Mouse (Mus musculus) hindbrain, embryonic 14.5 days (tissue): ENCODE results near the gene Spc24. TPM values are rescaled to one million over a fixed set of nuclear protein-coding genes. Genes with fewer than 3 reads are reported as not detected.
A peak's percentile ranks its signal among the peaks of the same experiment; 100 is the strongest.

Experiments
- ATAC-seq: fragments of 200-750 bp; cut with Nextera tagmentation; 2 replicates; pipeline ENCODE4 v1.8.0; 2017; ENCODE audit warnings: moderate number of reproducible peaks, mild to moderate bottlenecking, moderate TSS enrichment, moderate library complexity; ENCODE audit not compliant: low FRiP score
- DNase-seq: peaks from one replicate; pipeline ENCODE4 v3.0.0-alpha.2; 2015; ENCODE audit warnings: low spot score
- H3K27ac ChIP-seq: fragments of 300-500 bp; sonication (generic); 2 replicates; pipeline ENCODE4 v1.5.1; 2014; ENCODE audit warnings: mild to moderate bottlenecking, moderate library complexity
- H3K27me3 ChIP-seq: fragments of 300-500 bp; sonication (generic); 2 replicates; pipeline ENCODE4 v1.6.1; 2014; ENCODE audit warnings: mild to moderate bottlenecking, low read length, mixed read lengths; ENCODE audit not compliant: control insufficient read depth, insufficient read depth
- H3K36me3 ChIP-seq: fragments of 300-500 bp; sonication (generic); replicated peaks from 2 replicates; pipeline ENCODE4 v1.6.1; 2014; ENCODE audit not compliant: control insufficient read depth, insufficient read depth
- H3K4me1 ChIP-seq: fragments of 300-500 bp; sonication (generic); replicated peaks from 2 replicates; pipeline ENCODE4 v1.6.1; 2014; ENCODE audit warnings: antibody characterized with exemption, low read length, mixed read lengths; ENCODE audit not compliant: control insufficient read depth, insufficient read depth
- H3K4me2 ChIP-seq: fragments of 300-500 bp; sonication (generic); replicated peaks from 2 replicates; pipeline ENCODE4 v1.6.1; 2014; ENCODE audit warnings: mild to moderate bottlenecking, moderate library complexity
- H3K4me3 ChIP-seq: fragments of 300-500 bp; sonication (generic); replicated peaks from 2 replicates; pipeline ENCODE4 v1.5.1; 2014; ENCODE audit warnings: mild to moderate bottlenecking, low read length
- H3K9ac ChIP-seq: fragments of 300-500 bp; sonication (generic); 2 replicates; pipeline ENCODE4 v1.6.1; 2014
- H3K9me3 ChIP-seq: fragments of 300-500 bp; sonication (generic); 2 replicates; pipeline ENCODE4 v1.6.1; 2016; ENCODE audit warnings: low read length; ENCODE audit not compliant: control insufficient read depth
- WGBS: fragments of 180-500 bp; shearing (Covaris S2); extraction: QIAGEN DNeasy Blood & Tissue Kit; methylation state at CpG from one replicate; pipeline ENCODE4 v1.1.7; 2014; 5-methylcytosine and 5-hydroxymethylcytosine counted together
- polyA plus RNA-seq: library from polyadenylated mRNA; unstranded; fragments of >200 nt; fragmentation: Nextera tagmentation; extraction: Ambion mirVana; gene quantifications from 2 replicates; pipeline ENCODE4 v1.2.1, GENCODE M21; 2014

Gene Spc24
- polyA plus RNA-seq, 1 experiment from 2014 or later: 18.7 TPM

- Histone ChIP-seq H3K9me3 (no peaks in the 10 kb centered on the region), H3K4me1 (peaks cover 19% of the 10 kb centered on the region), H3K4me2 (peak overlapping the region; percentile 71), H3K9ac (peak overlapping the region; percentile 16; the same call in 1 of the 2 replicates), H3K27ac (peak overlapping the region; percentile 7; the same call in 1 of the 2 replicates), H3K36me3 (0 out of 2 replicates have a peak, but pooled peaks cover 6% of the 10 kb centered on the region), H3K4me3 (no peak overlapping the region), H3K27me3 (no peaks in the 10 kb centered on the region)
- 71% methylated on average over 14 of the region's 14 CpGs for WGBS
- no peak for ATAC-seq
- no peak for DNase-seq
These were observed 33.7 kb downstream of the Spc24 start for GRCm38 (mm10) chr9:21726218-21726975.

DNA sequence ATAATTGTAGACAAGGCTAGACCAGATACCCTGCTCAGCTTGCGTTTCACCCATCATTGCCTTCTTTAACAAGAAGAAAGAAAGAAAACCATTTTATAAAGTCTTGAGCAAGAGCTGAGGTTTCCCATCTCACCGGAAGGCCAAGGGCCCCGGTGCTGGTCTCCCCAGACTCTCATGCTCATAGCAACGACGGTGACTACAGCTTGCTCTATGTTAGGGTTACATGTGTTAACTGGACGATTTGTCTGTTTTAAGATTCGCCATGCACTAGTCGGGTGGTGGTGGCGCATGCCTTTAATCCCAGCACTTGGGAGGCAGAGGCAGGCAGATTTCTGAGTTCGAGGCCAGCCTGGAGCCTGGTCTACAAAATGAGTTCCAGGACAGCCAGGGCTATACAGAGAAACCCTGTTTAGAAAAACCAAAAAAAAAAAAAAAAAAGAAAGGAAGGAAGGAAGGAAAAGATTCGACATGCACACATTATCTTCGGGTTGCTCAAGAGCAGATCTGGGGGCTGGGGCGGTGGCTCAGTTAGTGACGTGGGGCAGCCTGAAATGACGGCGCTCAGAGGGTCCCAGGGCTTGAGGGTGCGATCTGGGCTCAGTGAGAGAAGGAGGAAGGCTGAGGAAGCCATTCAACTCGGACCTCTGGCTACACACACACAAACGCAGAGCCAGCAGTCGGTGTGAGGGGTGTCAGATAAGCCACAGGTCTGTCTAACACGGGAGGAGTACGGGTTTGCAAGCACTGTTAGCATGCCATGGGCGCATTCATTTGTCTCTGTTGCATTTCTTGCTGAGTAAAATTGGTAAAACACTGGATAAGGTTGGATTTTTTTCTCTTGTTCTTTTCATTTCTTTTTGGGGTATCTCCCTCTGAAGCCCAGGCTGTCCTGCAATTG lies 34.6 kb downstream of the Spc24 start:
- WGBS: 85% methylated on average over 23 of the region's 23 CpGs
- no peaks in the 10 kb centered on the region for H3K9me3 ChIP-seq
- no peak for DNase-seq
- H3K4me2 ChIP-seq: peak overlapping the region; percentile 71
- 0 out of 2 replicates have a peak, but pooled peaks cover 4% of the 10 kb centered on the region for H3K36me3 ChIP-seq
- no peak for ATAC-seq
- H3K27ac ChIP-seq: peak overlapping the region; percentile 7; the same call in 1 of the 2 replicates
- peaks cover 19% of the 10 kb centered on the region for H3K4me1 ChIP-seq
- peak overlapping the region; percentile 75 for H3K4me3 ChIP-seq
- H3K27me3 ChIP-seq: no peaks in the 10 kb centered on the region
- H3K9ac ChIP-seq: peak overlapping the region; percentile 16; the same call in 1 of the 2 replicates

DNA sequence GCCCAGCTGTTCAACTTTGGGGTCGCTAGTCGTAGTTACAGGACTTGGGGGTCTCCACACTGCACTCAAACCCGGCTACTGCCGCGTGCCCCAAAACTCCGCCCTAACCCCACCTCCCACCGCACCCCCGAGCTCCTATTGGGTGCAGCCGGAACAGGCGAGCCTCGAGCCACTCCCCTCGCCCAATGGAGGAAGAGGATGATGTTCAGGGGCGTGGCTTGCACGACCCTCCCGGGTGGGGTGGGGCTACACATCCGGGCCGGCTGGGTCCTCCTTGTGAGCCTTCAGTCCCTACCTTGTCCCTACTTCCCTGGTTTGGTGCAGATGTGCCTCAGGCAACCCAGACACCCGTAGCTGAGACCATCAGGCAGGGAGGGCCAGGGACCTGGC lies 36.0 kb downstream of the Spc24 start:
- WGBS: 0% methylated on average over 18 of the region's 18 CpGs

GRCm38 (mm10) chr9:21723377-21724146 lies 36.5 kb downstream of the Spc24 start, which contains the start of gene Ldlr:
Gene Ldlr (plus strand): TSS chr9:21723483.
- no peaks in the 10 kb centered on the region for H3K27me3 ChIP-seq
- no peaks in the 10 kb centered on the region for H3K9me3 ChIP-seq
- H3K36me3 ChIP-seq: 0 out of 2 replicates have a peak, but pooled peaks cover 3% of the 10 kb centered on the region
- ATAC-seq: peak; percentile 80
- peak within 1 kb of the TSS; percentile 88 for H3K27ac ChIP-seq
- H3K4me1 ChIP-seq: peaks cover 19% of the 10 kb centered on the region
- H3K9ac ChIP-seq: peak within 1 kb of the TSS; percentile 69
- peak; percentile 87 for DNase-seq
- peak within 1 kb of the TSS; percentile 75 for H3K4me3 ChIP-seq
- H3K4me2 ChIP-seq: peak within 1 kb of the TSS; percentile 71
- WGBS: under 1% methylated on average over 47 of the region's 47 CpGs

More for the DNA sequence above, 36.0 kb downstream of the Spc24 start:
- 0 out of 2 replicates have a peak, but pooled peaks cover 3% of the 10 kb centered on the region for H3K36me3 ChIP-seq
- peaks cover 19% of the 10 kb centered on the region for H3K4me1 ChIP-seq
- ATAC-seq (peak; percentile 95), DNase-seq (peak; percentile 90)
- peak overlapping the region; percentile 69 for H3K9ac ChIP-seq
- H3K4me3 ChIP-seq: peak overlapping the region; percentile 75
- peak overlapping the region; percentile 88 for H3K27ac ChIP-seq
- H3K9me3 ChIP-seq: no peaks in the 10 kb centered on the region
- no peaks in the 10 kb centered on the region for H3K27me3 ChIP-seq
- peak overlapping the region; percentile 71 for H3K4me2 ChIP-seq

DNA sequence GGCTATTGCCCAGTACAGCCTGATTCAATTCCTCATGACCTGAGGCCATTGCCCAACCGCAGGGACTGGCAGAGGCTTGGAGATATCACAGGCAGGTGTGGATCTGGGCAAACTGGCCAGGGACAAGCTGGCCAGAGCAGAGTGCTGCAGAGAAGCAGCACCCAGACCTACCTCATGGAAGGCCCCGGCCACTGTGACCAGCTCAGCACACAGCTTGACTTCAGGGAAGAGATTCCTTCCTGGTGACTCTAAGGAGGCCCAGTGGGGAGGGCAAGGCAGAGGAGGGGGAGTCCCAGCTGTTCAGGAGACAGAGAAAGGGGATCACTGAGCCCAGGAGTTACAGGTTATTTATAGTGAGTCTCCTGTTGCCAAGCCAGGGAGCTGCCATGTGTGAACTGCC lies 39.1 kb downstream of the Spc24 start:
- DNase-seq: no peak
- Histone ChIP-seq H3K9me3 (no peaks in the 10 kb centered on the region), H3K27ac (no peak overlapping the region), H3K4me1 (peaks cover 13% of the 10 kb centered on the region), H3K9ac (no peak overlapping the region), H3K27me3 (no peaks in the 10 kb centered on the region), H3K4me3 (no peak overlapping the region), H3K4me2 (no peak overlapping the region), H3K36me3 (no peaks in the 10 kb centered on the region)
- 84% methylated on average over 2 of the region's 2 CpGs for WGBS
- ATAC-seq: no peak

GRCm38 (mm10) chr9:21717015-21717414 lies 43.1 kb downstream of the Spc24 start:
- no peaks in the 10 kb centered on the region for H3K4me1 ChIP-seq
- no peaks in the 10 kb centered on the region for H3K36me3 ChIP-seq
- H3K9ac ChIP-seq: no peak overlapping the region
- H3K4me3 ChIP-seq: no peak overlapping the region
- H3K27me3 ChIP-seq: no peaks in the 10 kb centered on the region
- DNase-seq: no peak
- ATAC-seq: no peak
- WGBS: 89% methylated on average over 2 of the region's 2 CpGs
- no peak overlapping the region for H3K27ac ChIP-seq
- no peak overlapping the region for H3K4me2 ChIP-seq
- H3K9me3 ChIP-seq: no peaks in the 10 kb centered on the region

- no peak overlapping the region for H3K4me2 ChIP-seq
- no peak for ATAC-seq
- 57% methylated on average over 4 of the region's 4 CpGs for WGBS
These were observed 44.8 kb downstream of the Spc24 start for GRCm38 (mm10) chr9:21715298-21715697.

DNA sequence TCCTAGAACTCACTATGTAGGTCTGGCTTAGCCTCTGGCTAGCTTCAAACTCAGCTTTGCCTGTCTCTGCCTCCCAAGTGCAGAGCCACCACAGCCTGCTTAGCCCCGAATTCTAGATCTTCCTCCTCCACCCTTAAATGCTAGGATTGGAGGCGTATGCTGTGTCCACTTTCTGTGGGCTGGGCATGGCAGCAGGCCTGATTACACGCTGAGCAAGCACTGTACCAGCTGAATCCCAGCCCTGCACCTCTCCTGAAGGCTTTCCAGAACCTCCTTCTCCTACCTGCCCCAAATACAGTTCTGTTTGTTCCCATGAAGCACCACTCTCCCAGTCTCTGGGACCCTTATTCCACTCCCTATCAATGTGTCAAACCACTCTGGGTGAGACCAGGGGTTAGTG lies 50.8 kb downstream of the Spc24 start:
- Histone ChIP-seq H3K9me3 (no peaks in the 10 kb centered on the region), H3K9ac (no peak overlapping the region), H3K4me2 (no peak overlapping the region), H3K27me3 (no peaks in the 10 kb centered on the region), H3K27ac (no peak overlapping the region), H3K4me3 (no peak overlapping the region), H3K36me3 (peaks cover 58% of the 10 kb centered on the region), H3K4me1 (no peaks in the 10 kb centered on the region)
- DNase-seq (no peak), ATAC-seq (no peak)
- 96% methylated on average over 3 of the region's 3 CpGs for WGBS

More at GRCm38 (mm10) chr9:21715298-21715697, 44.8 kb downstream of the Spc24 start:
- no peaks in the 10 kb centered on the region for H3K36me3 ChIP-seq
- no peak overlapping the region for H3K27ac ChIP-seq
- H3K9me3 ChIP-seq: no peaks in the 10 kb centered on the region
- no peak for DNase-seq
- no peak overlapping the region for H3K4me3 ChIP-seq
- H3K9ac ChIP-seq: no peak overlapping the region
- no peaks in the 10 kb centered on the region for H3K4me1 ChIP-seq
- no peaks in the 10 kb centered on the region for H3K27me3 ChIP-seq
